Mouse (Mus musculus): ENCODE data around the gene Shq1.

GRCm38 (mm10) chr6:100710170-100710569 is 39.2 kb upstream of the Shq1 start:
- TF ChIP-seq CTCF (IDR thresholded peaks at IDR 0.05; ENCODE audit: low read depth, low read length) = no peak
- TF ChIP-seq GATA1 (IDR thresholded peaks at IDR 0.05; ENCODE audit: borderline replicate concordance, low read length) = no peak

Data from G1E (cell line).